Mouse (Mus musculus) intestine, embryonic 14.5 days (tissue): ENCODE measurements at regions not wholly inside any gene's neighbourhood (a gene's known extent, or its start where the extent isn't known, plus 50 kb on each side); places are given as distances from the start of the nearest gene placed in this dataset.

Experiments
- ATAC-seq: fragments of 200-750 bp; cut with Nextera tagmentation; replicated peaks from 2 replicates; pipeline ENCODE4 v1.8.0; 2017; ENCODE audit warnings: low read depth, moderate number of reproducible peaks, moderate TSS enrichment, moderate library complexity; ENCODE audit not compliant: low FRiP score, low TSS enrichment
- DNase-seq: peaks from one replicate; pipeline ENCODE4 v3.0.0-alpha.2; 2018; ENCODE audit warnings: low spot score
- H3K27ac ChIP-seq: fragments of 300-500 bp; sonication (generic); 2 replicates; pipeline ENCODE4 v1.5.1; 2014; ENCODE audit warnings: low read depth, mild to moderate bottlenecking, control low read depth
- H3K27me3 ChIP-seq: fragments of 300-500 bp; sonication (generic); replicated peaks from 2 replicates; pipeline ENCODE4 v1.6.1; 2014; ENCODE audit warnings: low read length, control low read depth; ENCODE audit not compliant: control insufficient read depth, insufficient read depth
- H3K36me3 ChIP-seq: fragments of 300-500 bp; sonication (generic); 2 replicates; pipeline ENCODE4 v1.6.1; 2014; ENCODE audit warnings: low read length, control low read depth; ENCODE audit not compliant: control insufficient read depth, insufficient read depth
- H3K4me1 ChIP-seq: fragments of 300-500 bp; sonication (generic); replicated peaks from 2 replicates; pipeline ENCODE4 v1.6.1; 2014; ENCODE audit warnings: low read length, control low read depth, mixed read lengths; ENCODE audit not compliant: control insufficient read depth, insufficient read depth
- H3K4me2 ChIP-seq: fragments of 300-500 bp; sonication (generic); 2 replicates; pipeline ENCODE4 v1.6.1; 2014; ENCODE audit warnings: low read length
- H3K4me3 ChIP-seq: fragments of 300-500 bp; sonication (generic); 2 replicates; pipeline ENCODE4 v1.5.1; 2014; ENCODE audit warnings: low read depth, low read length, control low read depth, mixed read lengths
- H3K9ac ChIP-seq: fragments of 300-500 bp; sonication (generic); 2 replicates; pipeline ENCODE4 v1.6.1; 2014; ENCODE audit warnings: mild to moderate bottlenecking, low read length
- H3K9me3 ChIP-seq: fragments of 300-500 bp; sonication (generic); 2 replicates; pipeline ENCODE4 v1.6.1; 2016; ENCODE audit warnings: low read length, control low read depth; ENCODE audit not compliant: control insufficient read depth
- WGBS: fragments of 180-500 bp; shearing (Covaris S2); extraction: QIAGEN DNeasy Blood & Tissue Kit; methylation state at CpG from one replicate; pipeline ENCODE4 v1.1.7; 2014; 5-methylcytosine and 5-hydroxymethylcytosine counted together

GRCm38 (mm10) chr19:44696059-44696712, 59.7 kb upstream of the Pax2 start:
- ATAC-seq = no peak
- Histone ChIP-seq H3K36me3 (no peaks in the 10 kb centered on the region), H3K4me1 (no peaks in the 10 kb centered on the region), H3K27ac (no peak overlapping the region), H3K9ac (no peak overlapping the region), H3K4me3 (no peak overlapping the region), H3K4me2 (no peak overlapping the region), H3K27me3 (peaks cover 92% of the 10 kb centered on the region), H3K9me3 (no peaks in the 10 kb centered on the region)
- 16% methylated on average over 8 of the region's 8 CpGs for WGBS
- DNase-seq = no peak

- peaks cover 94% of the 10 kb centered on the region for H3K27me3 ChIP-seq
- DNase-seq (no peak), ATAC-seq (no peak)
- no peaks in the 10 kb centered on the region for H3K4me1 ChIP-seq
- H3K4me2 ChIP-seq = no peak overlapping the region
- H3K36me3 ChIP-seq = no peaks in the 10 kb centered on the region
- no peak overlapping the region for H3K4me3 ChIP-seq
- WGBS = 47% methylated on average over 9 of the region's 9 CpGs
- H3K9ac ChIP-seq = no peak overlapping the region
- H3K27ac ChIP-seq = no peak overlapping the region
- no peaks in the 10 kb centered on the region for H3K9me3 ChIP-seq
Measured at GRCm38 (mm10) chr19:44696773-44697172, 59.1 kb upstream of the Pax2 start.

- no peaks in the 10 kb centered on the region for H3K36me3 ChIP-seq
- H3K27ac ChIP-seq = no peak overlapping the region
- 9% methylated on average over 21 of the region's 21 CpGs for WGBS
- no peak overlapping the region for H3K9ac ChIP-seq
- no peak overlapping the region for H3K4me3 ChIP-seq
- no peak overlapping the region for H3K4me2 ChIP-seq
- H3K27me3 ChIP-seq = peaks cover 85% of the 10 kb centered on the region
- no peaks in the 10 kb centered on the region for H3K9me3 ChIP-seq
- DNase-seq (no peak), ATAC-seq (no peak)
- H3K4me1 ChIP-seq = no peaks in the 10 kb centered on the region
Measured at GRCm38 (mm10) chr19:44698382-44699256, 57.2 kb upstream of the Pax2 start.
